Mouse (Mus musculus) frontal cortex, postnatal 25 days (tissue): ENCODE measurements around the gene Lhx9.

Experiments
- DNase-seq, 2 experiments: peaks; one replicate each; pipeline ENCODE4 v3.0.0; 2022; ENCODE audit warnings: low spot score in 2 of 2

Gene Lhx9

DNA sequence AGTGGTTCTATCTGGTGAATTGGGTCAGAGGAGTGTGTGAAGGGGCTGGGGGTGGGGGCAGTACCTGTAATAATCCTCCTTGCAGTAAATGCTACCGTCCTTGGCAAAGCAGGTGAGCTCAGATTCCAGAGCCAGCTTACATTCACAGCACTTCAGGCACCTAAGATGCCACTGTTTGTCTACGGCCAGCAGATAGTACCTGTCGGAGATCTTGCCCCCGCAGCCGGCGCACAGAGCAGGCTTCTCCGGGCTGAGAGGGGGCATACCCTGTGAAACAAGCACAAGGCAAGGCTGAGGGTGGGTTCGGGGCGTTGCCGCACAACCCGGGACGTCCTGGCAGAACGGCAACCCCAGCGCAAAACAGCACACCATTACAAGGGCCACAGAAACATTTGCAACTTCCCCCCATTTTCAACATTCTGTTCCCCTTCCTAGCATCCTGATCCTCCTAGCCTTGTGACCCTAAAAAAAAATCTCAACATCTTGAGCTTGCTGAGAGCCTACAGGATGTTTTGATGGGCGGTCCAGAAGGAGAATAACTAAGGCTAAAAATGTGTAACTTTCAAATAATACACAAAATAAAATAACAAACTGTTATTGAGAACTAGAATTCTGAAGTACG is 8.5 kb downstream of the Lhx9 start:
- no peak for DNase-seq

DNA sequence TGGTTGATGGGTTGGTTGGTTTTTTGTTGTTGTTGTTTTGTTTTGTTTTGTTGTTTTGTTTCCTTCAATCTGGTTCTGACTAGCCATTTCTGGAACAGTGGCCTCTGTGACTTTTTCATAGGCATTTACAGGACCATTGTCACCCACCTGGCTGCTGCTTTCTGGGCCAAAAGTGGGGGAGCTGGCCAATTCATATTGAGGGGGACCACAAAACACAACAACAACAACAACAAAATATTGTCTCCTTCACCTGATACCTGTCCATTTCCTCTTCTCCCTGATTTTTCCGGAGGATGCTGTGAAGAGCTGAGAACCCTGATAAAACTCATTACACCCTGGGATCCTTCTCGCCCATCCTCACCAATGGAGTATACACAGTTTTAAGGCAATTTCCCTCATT is 9.1 kb downstream of the Lhx9 start:
- no peak for DNase-seq

DNA sequence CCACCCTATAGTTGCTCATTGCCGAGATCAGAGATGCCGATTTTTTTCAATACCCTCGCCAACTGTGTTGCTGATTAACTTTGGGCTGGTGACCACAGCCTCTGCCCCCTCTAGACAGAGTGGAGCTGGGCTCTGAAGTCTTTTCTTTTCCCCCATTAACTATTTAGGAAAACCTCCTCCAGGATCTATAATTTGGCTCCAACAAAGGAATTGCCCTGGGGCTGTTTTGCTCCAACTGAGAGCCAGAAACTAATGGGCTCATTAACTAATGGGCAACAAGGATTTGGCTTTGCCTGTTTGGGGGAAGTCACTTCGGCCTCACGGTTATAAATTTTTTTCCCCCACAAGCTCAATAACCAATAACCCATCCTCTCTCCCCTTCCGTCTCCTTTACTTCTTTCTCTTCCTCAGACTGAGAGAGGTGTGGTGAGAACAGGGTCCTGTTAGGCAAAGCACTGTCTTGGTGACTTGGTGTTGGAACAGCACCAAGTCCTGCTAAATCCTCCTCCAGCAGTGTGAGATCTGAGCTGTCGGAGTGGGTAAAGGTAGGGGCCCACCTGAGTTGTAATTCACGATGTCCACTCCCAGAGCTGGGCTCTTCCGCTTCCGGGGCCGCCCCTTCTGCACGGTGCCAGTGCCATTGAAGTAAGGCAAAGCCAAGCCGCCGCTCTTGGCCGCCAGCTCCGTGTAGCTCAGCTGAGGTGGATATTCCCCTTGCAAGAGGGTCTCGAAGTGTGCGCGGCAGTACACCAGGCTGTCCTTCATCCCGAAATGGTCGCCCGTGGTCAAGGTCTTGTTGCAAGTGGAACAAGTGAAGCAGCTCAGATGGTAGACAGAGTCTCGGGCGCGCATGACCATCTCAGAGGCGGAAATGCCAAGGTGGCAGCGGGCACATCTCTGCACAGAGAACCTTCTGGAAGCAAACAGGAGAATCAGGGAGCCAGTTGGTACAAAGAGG is 10.3 kb downstream of the Lhx9 start:
- no peak for DNase-seq

DNA sequence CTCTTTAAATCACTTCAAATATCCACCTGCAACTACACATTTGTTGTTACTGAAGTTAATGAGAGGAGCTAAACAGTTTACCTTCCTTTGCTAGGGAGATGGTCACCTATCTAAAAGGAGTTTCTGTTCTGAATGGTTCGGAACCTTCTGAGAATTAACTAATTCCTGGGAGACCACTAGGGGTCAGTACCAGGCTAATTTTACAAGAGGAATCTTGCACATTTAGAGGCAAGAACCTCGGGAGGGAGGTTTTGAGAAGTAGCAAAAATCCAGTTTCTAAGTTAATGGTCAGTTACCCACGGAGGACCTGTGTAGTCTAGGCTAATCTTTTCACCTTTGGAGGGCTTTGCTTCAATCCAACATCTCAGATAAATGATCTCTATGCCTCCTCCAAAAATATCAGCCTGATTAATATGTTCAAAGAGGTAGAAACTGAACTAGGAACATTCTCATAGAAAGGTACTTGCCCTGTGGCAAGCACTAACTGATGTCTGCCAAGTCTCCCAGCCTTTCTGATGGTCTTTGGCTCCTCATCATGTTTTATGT is 12.9 kb downstream of the Lhx9 start:
- DNase-seq, result no peak

DNA sequence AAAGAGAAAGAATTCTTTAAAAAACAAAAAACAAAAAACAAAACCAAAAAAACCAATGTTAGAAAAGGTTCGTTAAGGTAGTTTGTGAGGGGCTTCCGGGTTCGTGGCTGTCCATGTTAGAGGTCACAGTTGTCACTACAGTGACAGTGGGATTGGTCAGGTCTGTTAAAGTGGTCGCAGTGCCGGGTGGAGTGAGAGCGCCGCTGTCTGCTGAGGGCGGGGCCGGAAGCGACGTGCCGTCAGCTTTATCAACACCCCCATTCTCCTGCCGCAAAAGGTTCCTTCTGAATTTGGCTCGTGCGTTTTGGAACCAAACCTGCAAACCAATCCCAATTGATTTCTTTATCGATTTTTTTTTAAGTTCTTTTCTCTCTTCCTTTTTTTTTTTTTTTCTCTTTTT is 17.1 kb downstream of the Lhx9 start:
- no peak for DNase-seq

DNA sequence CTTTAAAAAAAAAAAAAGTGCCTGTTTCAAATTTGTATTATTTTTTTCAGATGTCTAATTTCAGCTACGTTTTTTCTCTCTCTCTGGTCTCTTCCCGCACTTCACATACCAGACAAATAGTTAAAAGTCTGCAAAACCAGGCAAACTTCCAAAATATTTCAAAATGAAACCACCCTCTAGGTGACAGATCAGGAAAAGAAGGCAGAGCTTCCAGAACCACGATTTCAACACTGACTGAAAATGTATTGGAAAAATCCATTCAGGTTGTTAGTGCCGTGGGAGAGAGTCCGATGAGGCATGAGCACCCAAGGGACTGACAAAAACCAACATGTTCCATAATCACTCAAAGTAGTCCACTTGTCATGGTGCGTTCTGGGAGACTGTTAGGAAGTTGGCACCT is 21.5 kb downstream of the Lhx9 start:
- no peak for DNase-seq

DNA sequence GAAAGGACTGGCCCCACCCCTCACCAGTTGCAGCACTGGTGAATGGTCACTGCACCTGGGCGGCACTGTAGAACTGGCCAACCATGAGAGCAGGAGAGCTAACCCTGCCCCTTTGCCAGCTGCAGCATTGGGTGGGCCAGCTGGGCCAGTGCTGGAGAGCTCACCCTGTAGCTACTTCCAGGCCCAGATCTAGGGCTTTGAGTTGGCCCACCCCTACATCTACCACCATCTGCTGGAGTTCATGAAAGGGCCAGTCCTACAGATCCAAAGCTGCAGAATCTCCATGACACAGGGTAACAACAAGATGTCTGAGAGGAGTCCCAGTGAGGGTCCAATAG is 25.4 kb downstream of the Lhx9 start:
- no peak for DNase-seq

DNA sequence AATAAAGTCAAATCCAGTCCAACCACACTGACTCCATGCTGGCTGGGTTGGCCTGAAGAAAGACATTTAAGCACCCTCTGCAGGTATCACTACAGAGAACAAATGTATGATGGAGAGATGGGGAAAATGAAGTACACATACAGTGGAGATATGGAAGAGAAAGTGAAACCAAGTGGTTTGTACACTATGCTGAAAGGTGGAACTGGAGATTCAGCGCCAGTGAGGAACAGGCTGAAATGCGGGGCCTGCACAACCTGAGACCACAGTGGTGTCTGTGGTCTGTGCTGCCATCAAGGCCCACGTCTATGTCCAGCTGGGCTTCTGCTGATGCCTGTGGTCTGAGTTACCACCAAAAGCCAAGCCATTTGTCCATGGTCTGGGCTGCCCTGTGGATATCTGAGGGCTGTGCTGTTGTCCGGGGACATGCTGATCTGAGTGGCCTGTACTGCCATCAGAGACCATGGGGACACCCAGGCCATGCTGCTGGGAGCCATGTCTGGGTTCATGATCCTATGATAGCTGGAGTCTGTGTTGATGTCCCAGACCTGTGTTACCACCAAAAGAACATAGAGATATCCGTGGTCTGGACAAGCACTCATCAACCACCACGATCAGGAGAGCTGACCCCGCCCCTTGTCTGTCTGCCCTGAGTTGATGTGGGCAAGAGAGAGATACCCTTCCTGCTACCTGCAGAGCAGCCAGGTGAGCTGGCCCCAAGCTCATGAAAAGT is 26.0 kb downstream of the Lhx9 start:
- DNase-seq, result no peak

DNA sequence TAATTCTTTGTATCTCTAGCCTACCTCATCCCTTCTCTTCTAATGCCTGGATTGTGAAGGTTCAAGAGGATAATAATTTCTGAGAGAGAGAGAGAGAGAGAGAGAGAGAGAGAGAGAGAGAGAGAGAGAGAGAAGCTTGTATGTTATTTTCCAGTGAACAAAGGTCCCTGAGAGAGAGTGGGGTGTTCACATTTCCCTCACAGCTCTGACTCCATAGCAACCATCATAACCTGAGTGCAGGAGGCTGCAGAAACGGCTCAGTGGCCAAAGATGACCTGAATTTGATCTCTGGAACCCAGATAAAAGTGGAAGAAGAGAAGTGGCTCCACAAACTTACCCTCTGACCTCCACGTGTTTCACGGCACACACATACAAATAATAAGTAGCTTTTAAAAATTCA is 46.6 kb downstream of the Lhx9 start:
- no peak for DNase-seq

DNA sequence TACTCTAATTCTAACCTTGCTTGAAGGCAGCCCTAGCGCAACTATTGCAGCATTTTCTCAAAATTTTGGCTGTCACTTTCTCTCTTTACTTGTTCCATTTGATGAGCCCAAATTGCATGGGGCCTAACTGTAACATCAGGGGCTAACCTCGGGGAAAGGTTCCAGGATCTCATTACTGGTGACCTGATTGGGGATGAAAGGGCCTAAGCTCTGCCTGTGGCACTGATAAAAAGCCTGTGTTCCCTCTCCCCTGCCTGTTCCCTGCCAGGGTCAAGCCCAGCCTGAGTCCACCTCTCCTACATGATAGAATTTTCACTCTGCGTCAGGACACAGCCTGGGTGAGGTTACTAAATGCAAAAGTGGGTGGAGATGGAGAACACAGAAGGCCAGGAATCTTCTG is 47.1 kb downstream of the Lhx9 start:
- DNase-seq, result no peak

DNA sequence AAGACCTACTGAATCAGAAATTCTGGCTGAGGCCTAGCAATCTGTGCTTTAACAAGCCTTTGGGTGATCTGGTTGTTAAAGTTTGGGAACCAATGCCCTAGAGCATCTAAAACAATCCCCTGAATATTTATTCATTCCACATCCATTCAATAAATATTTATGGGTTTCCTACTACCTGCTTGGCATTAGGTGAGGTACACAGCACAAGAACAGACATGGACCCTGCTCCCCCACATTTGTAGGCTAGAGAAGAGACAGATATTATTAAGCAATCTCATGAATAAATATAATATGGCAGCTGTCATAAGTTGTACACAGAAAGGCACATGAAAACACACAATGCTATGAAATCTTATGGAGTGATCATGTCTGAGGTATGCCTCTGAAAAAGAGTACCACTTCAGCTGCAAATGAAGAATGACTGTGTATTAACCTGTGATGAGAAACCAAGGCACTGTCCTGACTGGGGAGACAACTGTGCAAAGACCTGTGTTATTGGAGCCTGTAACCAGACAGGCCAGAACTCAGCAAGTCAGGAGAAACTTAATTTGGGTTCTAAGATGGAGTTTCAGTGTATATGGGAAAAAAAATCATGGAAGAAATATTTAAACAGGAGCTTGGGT is 48.6 kb downstream of the Lhx9 start:
- DNase-seq, result no peak

DNA sequence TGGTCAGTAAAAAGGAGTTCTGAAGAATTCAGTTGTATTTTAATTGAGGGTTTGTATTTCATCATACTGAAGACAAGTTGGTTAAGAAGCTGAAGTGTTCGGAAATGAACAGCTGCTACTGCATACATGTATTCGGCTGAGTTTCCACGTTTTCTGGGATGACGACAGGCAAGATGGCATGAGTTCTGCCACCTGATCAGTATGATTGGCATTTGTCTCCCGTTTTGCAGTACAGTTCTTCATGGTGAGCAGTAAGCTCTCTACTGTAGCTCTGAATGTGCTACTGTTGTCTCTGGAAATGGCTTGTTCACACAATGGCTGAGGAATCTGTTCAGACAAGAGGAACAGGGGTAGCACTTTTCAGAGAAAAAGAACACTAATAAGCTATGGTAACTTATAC is 50.3 kb downstream of the Lhx9 start:
- no peak for DNase-seq

DNA sequence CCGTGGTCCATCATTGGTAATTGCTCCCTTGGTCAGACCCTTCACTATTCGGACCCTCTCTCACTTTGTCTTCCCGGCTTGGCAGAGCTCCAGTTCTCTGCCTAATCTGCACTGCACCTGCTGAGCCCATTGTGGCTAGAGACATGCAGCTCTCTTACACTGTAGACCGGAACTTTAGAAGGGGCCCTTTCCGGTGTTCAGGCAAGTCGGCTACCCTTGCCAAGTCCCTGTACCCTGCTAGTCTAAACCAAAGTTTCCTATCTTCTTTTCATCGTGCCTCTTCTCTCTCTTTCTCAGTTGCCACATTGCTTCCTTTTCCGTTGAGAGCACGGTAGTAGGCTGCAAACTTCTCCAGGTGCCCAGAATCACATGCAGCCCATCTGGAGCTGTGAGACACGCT is 62.5 kb downstream of the Lhx9 start:
- no peak for DNase-seq

DNA sequence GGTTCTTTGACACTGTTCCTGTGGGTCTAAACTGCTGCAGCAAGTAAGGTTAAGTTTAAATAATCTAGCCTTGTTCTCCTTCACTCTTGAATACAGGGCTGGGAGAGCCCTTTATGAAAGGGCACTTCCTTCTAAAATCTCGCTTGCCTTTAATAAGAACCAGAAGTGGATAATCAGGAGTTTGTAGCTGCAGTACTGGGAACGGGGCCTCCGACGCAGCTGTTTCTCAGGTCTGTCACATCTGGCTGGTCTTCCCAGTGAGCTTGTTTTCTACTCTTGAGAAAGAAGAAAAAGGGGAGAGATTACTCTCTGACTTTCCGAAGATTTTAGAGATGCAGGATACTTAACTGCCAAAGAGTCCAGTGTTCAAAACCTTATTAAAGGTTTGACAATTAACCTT is 64.4 kb downstream of the Lhx9 start:
- DNase-seq, result no peak
